Mouse (Mus musculus): ENCODE measurements at regions not wholly inside any gene's neighbourhood (a gene's known extent, or its start where the extent isn't known, plus 50 kb on each side); places are given as distances from the start of the nearest gene placed in this dataset.

DNA sequence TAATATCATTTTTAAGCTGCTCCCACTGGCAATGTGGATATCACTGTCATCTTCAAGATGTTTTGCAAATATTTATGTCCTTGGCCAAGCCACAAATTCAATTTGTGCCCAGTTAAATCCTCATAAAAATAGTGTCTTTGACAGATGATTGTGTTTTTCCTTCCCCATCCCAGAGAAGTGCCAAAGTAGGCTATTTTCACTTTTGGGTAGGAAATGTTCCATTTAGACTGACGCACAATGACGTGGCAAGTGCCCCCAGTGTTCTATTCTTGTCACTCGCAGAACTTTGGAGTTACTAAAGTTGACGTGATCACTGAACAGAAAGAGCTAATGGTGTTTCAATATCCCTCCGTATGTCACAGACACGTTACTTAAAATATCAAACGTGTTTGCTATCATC is 710.5 kb upstream of the Sox9 start:
- in situ Hi-C loops (cut with MboI, MseI), result no loop called here

DNA sequence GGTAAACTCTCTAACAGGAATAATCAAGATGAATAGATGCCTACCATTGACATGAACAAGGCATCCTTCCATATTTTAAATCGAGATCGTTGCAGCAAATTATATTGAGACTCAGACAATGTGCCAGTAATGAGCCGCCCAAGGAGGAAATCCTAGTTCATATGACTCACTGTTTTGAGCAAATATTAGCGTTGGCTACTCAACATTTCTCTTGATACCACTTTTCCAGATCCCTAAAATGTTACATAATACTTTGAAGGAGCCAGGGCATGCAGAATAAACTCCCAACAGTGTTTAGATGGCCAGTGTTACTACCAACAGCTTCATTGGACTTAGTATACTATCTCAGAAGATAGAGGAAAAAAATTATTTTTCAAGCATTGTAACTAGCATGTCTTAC is 700.6 kb upstream of the Sox9 start:
- in situ Hi-C loops (cut with MboI, MseI), result no loop called here

DNA sequence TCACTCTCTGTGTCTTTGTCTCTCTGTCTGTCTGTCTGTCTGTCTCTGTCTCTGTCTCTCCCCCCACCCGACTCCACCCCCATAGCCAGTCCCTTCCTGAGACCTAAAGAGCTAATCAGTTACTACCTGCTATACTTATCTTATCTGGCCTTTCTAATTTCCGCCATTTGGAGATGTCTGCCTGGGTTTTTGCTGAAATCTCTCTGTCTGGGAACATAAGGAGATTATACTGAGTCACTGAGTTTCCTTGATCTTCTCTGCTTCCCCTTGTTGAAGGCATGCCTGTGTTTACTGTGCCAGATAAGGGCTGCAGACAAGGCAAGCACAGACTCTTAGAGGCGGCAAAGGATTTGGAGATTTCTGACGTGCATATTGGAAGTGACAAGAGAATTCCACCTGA is 699.0 kb upstream of the Sox9 start:
- in situ Hi-C loops (cut with MboI, MseI), result no loop called here

DNA sequence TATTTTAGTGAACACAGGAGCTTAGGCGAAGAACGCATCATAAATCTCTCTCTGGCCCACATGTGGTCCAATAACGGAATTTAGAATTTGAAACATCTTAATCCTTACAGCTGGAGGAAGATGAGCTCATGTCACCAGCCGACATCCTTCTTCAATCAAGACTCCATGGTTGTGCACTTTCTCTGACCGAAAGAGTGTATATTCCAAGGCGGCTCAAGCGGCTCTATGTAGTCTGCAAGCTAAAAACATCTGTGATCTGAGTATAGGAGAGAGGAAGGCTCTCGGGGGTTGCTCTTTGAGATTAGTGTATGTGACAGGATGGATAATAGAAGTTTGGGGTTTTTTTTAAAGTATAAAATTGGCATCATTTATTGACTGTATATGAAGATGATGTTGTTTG is 689.9 kb upstream of the Sox9 start:
- in situ Hi-C loops (cut with MboI, MseI), result loop anchor here in 1 of 2 experiments (10.0 kb wide), 1 partner anchor 1383 kb away; no protein-coding TSS in a partner anchor

DNA sequence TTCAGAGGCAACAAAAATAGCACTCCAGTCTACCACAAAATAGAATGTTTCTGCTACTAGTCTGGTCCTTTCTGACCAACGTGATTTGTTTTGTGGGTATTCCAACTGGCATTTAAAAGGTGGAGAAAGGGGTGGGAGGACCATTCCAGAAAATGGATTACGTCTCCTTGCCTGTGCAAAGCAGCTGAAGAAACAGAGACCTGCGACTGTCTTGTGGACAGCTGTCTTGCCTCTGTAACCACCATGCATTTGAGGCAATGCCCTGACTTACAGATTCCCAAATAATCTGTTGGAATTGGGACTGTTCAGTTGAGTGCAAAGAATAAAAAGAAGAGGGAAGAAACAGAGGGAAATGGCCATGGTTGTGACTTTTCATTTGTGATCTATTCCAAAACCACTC is 687.0 kb upstream of the Sox9 start:
- in situ Hi-C loops (cut with MboI, MseI), result loop anchor here in 1 of 2 experiments (10.0 kb wide), 1 partner anchor 1380 kb away; no protein-coding TSS in a partner anchor

DNA sequence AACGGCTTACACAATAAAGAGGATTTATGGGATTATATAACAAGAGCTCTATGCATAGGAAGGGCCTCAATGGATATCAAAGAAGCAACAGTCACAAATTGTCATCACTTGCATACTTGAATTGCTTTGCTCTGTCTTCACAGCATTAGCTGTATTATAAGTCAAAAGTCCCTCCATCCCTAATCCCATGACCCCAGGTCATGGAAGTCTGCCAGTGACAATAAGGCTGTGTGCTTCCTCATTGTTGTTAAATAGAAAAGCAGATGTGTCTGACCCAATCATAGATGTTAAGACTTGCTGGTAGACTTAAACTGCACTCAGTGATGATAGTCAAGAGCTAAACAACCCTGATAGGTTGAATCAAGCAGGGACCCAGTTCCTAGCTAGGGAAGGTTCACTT is 683.9 kb upstream of the Sox9 start:
- in situ Hi-C loops (cut with MboI, MseI), result loop anchor here in 1 of 2 experiments (10.0 kb wide), 1 partner anchor 1377 kb away; no protein-coding TSS in a partner anchor

DNA sequence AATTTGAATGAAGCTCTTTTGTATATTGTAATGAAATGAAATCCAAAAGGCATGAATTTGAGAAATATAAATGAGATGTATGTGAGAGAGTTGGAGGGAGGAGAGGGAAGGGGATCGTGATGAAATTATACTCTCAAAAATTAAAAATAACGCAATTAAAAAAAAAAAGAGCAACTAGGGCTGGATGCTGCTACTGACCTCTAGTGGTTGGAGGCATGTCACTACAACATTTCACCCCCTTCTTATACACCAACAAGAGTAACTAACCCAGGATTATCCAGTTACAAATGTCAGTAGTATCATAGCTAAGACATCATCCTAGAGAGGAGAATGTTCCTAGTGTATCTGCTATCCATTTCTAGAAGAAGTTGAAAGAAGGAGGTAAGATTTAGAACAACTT is 678.8 kb upstream of the Sox9 start:
- in situ Hi-C loops (cut with MboI, MseI), result no loop called here

DNA sequence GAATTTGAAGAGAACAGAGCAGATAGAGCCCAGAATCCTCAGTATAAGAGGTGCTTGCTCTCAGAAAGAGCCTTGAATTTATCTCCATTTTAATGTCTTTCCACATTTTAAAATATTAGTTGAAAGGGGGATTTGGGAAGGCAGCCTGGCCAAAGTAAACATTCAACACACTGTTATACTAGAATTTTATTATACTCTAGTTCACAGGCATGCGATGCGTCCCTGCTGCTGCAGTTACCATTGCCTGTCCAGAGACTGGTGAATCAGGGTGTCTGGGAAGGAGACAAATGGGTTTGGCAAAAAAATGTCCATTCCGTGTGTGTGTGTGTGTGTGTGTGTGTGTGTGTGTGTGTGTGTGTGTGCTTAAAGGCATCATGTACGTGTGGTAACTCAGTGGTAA is 675.1 kb upstream of the Sox9 start:
- in situ Hi-C loops (cut with MboI, MseI), result no loop called here

DNA sequence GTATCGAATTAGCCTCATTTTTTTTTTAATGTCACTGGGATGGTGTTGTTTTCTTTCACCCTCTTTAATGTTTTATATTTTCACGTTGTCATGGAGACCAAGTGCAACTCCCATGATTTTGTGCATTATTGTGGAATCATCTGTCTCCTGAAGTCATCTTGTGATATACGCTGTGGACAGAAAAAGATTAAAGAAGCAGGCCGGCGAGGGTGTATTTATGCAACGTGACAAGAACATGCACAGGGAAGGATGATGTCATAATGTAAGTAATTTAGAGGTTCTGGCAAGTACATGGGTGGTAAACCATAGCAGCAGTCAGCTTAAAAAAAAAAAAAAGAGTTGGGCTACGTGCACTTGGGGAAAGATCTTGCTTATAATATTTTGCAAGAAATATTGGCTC is 674.7 kb upstream of the Sox9 start:
- in situ Hi-C loops (cut with MboI, MseI), result no loop called here

DNA sequence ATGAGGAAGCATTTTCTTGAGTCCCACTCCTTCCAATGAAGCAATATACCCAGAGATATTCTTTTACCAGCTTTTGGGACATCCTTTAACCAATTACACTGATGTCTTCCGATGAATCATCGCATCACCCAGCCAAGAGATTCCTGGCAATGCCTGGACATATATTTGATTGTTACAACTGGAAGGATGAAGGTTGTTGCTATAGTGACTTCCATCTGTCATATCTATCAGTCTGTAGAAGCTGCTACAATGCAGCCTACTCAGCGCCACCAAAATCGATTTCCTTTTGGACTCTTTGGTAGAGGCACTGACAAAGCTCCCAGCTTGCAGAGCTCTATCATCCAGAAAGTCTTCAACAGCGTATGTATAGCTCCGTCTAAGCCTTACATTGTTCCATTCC is 661.0 kb upstream of the Sox9 start:
- in situ Hi-C loops (cut with MboI, MseI), result no loop called here

DNA sequence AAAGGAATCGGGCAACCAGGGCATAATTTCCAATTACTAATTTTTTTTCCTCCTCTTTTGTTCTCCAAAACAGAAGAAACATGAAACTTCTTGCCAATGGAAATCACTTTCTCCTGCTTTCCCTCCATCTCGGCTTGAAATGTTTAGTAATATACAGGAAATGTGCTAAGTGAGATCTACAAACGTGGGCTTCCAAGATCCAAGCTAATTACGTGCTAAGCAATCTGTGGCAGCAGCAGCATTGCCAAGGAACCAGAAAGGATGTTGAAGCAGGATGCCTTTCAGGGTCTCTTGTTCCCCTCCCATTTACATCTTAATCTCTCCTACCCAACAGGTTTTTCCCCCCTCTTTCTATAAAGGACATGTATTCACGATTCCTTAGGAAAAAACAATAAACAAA is 660.2 kb upstream of the Sox9 start:
- in situ Hi-C loops (cut with MboI, MseI), result no loop called here

DNA sequence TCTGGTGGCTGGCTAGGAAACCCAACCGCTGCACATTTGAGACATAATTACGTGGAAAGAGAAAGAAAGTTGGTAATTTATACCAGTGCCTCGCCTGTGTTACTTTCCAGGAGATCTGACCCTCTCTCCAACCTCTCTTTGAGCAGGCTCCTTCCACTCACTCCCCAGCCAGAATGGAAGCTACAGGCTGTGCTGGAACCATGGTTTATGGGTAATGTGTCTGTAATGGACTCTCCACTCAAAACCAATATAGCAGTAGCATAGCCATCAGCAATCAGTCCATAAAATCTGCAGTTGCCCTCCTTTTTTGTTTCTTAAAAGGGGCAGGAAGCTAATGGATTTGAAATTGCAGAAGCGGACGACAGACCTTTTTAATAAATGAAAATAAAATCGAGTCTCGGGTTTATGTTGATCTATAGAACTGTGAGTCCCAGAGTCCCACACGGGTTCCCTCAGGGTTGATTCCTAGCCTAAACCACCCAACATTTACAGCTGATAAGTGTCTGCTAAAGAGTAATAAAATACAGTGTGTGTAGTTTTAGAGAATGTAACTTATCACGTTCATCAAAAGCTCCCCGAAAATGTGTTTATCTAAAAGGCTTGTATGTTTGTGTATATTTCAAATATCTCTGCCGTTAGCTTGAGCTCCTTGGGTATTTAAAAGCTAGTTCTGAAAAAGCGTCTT is 656.6 kb upstream of the Sox9 start:
- in situ Hi-C loops (cut with MboI, MseI), result no loop called here

DNA sequence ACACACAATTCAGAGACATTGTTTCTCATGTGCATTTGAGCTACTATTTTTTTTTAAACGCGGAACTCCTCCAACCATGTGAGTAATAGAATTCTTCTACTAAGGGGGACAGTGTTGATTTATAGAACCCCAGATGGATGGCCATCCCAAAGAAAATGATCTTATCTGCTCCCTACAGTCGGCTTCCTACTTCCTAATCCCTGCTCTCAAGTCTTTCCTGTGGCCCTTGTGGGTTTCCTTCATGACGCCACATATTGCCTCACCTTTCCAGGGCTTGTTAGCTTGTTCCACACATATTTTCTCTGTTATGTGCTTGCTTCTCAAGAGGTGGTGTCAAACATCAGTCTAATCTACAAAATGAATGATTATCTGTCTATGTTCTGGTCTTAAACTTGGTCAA is 651.9 kb upstream of the Sox9 start:
- in situ Hi-C loops (cut with MboI, MseI), result loop anchor here in 1 of 2 experiments (10.0 kb wide), 1 partner anchor 385 kb away; no protein-coding TSS in a partner anchor

DNA sequence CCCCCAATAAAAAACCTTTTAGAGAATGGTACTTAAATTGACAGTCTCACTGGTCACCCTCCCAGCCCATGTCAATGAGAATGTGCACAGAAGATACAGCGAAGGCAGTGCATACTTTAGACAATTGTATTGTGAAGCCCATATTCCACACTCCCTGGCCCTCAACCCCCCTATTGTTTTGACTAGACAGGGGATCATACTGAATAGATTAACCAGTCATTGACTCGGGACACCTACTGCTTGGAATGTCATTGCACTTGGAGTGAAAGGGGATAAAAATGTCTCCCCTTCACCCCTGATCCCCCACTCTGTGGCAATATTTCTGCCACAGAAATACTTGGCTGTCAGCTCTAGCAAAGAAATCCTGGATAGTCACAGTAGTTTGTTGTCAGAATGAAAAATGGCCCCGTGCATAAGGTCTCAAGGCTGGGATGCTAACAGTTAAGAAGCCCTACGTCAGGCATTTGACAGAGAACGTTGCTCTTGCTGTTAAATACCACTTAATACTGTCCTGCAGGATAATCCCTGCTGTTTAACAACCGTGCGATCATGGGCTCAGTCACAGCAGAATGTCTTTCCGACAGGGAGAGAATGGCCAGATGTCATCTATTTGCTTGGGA is 644.5 kb upstream of the Sox9 start:
- in situ Hi-C loops (cut with MboI, MseI), result loop anchor here in 1 of 2 experiments (10.0 kb wide), 1 partner anchor 377 kb away; no protein-coding TSS in a partner anchor

DNA sequence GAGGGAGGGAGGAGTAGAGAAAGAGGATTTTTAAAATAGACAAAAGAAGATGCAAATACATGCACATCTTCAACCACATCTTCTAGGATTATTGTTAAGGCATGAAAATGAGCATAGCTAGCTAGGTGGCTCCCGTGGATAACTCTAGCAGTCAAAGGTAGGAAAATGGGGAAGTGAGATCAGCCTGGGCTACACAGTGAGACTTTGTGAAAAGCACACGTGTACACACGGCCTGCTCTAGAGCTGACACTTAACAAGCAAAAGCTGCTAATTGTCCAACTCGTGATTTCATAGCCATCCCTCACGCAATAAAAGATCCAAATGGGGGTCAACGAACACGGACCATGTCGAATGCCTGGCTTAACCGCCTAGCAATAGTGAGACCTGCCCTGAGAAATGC is 642.0 kb upstream of the Sox9 start:
- in situ Hi-C loops (cut with MboI, MseI), result no loop called here

DNA sequence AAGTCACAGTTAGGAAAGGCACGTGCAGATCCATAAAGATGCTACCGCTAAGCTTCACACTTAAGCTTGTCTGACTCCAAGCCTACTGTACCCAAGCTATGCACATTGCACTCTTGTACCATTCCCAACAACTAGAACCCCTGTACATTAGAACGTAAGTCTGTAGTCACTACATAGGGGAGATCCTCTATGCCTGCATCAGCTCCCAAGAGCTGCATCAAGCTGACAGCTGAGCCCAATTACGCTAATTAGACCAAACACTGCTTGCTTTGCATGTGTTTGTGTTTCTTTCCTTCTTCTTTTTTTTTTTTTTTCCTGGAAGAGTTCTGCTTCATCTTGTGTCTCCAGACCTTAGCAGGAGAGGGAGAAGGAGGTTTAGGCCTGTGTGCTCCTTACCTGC is 641.5 kb upstream of the Sox9 start:
- in situ Hi-C loops (cut with MboI, MseI), result no loop called here

DNA sequence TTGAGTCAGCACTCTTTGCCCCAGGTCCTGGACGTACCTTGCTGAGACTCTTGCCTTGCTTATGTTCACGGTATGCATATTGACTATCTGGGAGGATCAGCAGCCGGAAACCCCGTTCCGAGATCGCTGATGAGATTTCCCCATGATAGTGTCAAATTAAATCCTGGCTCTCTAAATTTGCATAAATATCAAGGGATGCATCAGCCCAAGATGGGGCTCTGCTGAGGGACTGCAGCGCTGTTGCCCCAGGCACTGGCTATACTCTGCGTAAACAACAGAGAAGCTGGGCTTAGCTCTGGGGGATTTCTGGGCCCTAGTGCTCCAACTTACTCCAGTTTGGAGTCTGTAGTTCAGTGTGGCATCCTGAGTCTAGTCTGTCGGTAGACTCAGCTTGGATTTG is 641.1 kb upstream of the Sox9 start:
- in situ Hi-C loops (cut with MboI, MseI), result no loop called here

DNA sequence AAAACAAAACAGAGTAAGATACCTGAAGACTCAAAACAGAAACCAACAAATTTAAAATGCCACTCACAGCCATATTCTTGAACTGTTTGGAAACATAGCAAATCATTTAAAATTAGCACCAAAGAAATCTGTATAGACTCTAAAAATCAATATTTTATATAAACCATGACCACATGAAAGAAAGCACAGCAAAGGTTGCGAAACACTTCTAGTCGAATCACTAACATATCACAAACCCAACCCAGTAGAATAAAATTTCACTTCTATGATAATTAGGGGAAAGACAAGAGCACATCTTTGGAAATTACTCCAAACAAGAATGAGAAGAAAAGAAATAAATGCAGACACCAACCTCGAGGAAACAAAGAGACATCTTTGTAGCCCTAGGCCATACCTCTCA is 630.0 kb upstream of the Sox9 start:
- in situ Hi-C loops (cut with MboI, MseI), result no loop called here

DNA sequence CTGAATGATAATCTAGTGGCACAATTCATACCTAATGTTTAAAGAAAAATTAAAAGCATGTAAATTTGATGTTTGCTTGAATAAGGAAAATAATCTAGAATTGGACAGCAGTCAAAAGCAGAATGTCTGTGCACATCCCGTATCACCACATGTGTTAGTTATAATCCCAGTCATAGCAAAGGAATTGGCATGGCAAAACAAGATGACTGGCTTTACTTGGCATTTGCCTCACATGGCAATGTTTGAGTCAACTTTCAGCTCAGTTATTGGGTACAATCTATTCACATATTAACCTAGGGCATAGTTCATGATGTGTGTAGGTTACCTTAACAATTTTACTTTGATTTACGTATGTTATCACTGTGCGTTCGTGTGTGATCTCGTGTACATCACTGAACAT is 628.8 kb upstream of the Sox9 start:
- in situ Hi-C loops (cut with MboI, MseI), result no loop called here

DNA sequence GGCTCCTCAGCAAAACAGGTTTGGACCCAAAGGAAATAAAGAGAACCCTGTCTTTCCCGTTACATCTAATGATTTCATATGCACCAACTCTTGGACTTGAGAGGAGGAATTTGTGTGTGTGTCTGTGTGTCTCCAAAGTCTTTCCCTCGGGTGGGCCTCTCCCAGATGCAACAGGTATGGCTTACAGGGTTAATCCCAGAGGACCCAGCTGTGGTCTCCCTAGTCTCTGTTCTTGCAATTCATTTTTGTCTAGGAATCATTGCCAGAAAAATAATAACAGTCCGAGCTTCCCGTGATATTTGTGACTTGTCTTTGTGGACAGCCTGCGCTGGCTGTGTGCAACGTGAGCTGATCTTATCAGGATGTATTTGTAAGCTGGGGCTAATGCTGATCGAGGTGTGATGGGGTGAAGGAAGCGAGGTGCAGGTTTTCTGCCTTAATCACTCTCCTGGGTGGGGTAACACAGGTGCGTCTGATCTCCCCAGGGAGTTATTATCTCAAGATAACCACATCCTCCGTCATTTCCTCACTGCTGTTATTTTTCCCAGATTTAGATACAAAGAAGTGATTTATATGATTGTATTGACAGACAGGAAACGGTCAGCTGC is 627.2 kb upstream of the Sox9 start:
- in situ Hi-C loops (cut with MboI, MseI), result no loop called here

DNA sequence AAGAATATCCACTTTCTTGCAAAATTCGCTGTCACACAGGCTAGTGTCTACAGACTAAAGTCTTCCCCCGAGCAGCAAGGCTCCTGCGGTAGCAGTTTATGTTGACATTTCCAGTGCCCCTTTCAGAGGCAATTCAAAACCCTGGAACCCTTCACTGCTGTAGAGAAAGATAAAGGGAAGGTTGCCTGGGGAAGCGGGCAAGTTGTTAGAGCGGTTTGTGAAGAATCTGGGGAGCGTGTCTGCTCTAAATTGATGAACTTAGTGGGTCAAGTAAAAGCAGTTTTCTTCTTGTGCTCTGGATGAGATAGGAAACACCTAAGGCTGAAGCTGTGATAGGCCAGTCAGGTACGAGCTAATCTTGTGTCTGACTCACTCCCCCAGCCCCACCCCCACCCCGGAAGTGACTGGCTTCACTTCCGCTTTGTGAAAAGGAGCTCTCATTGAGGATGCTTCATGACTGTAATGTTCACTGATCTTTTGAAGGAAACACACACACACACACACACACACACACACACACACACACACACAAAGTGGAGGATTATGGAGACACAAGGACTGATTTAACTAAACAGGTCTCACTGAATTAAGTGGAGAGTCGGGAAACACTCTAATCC is 626.6 kb upstream of the Sox9 start:
- in situ Hi-C loops (cut with MboI, MseI), result no loop called here

DNA sequence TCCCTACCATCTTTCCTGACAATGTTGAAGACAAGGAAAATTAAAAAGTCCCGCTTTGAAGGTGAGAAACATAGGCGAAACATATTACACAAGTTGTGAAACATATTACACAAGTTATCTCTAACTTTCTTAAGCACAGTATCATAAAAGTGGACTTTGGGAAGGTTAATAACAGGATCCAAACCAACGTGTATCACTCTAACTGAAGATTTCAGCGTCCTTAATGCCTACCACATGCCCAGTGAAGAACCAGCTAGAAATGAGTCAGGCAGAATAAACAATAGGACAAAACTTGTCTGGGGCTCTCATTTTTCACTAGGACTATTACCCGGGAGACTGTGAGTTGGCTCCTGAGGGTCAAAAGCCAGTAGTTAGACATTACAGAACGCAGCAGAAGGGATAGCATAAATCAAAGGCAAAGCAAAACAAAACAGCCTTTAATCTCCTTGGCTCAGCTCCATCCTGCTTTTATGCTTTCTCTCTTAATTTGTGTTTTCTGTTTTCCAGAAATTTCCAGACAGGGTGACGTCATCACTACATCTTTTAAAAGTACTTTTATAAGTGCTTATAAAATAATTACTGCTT is 618.3 kb upstream of the Sox9 start:
- in situ Hi-C loops (cut with MboI, MseI), result no loop called here

Data from T-helper 17 cell (primary cell).